ENCODE assay signal across 8 mouse cellular contexts in genomic region chr15:25844013-25844570, GRCm38 (mm10). TPM values are rescaled to one million over a fixed set of nuclear protein-coding genes. Genes with fewer than 3 reads are reported as not detected.
DNase-seq lines count a peak whose midpoint lies in the region; ATAC-seq and TF ChIP-seq lines count a peak whose summit lies in the region.

No protein-coding gene starts in this region.

- H3ac ChIP-seq in myocyte (ENCODE audit: control insufficient read depth, insufficient read length): peak overlapping the region; percentile 61

- peak overlapping the region; percentile 90 for H3K4me2 ChIP-seq in heart, embryonic 16.5 days (ENCODE audit: low read depth, low read length)
- H3K4me2 ChIP-seq in myocyte (ENCODE audit: low read depth): peak overlapping the region; percentile 85

- WGBS in heart, embryonic 16.5 days: 33% methylated on average over 11 of the region's 11 CpGs
- WGBS in embryonic facial prominence, embryonic 10.5 days: 10% methylated on average over 11 of the region's 11 CpGs
- WGBS in kidney, adult 2 months: 10% methylated on average over 11 of the region's 11 CpGs

- no peak overlapping the region for H3K27ac ChIP-seq in heart, embryonic 16.5 days (ENCODE audit: low read length)
- no peak overlapping the region for H3K27ac ChIP-seq in embryonic facial prominence, embryonic 10.5 days (replicated peaks)
- H3K27ac ChIP-seq in kidney, adult 2 months (ENCODE audit: insufficient read depth, low read depth, low read length): peak overlapping the region; percentile 92

- H3K36me3 ChIP-seq in heart, embryonic 16.5 days (ENCODE audit: control insufficient read depth, insufficient read depth): no peaks in the 10 kb centered on the region
- H3K36me3 ChIP-seq in embryonic facial prominence, embryonic 10.5 days (replicated peaks): no peaks in the 10 kb centered on the region
- H3K36me3 ChIP-seq in kidney, adult 2 months (ENCODE audit: control insufficient read depth, insufficient read depth, low read length): no peaks in the 10 kb centered on the region
- H3K36me3 ChIP-seq in myocyte (ENCODE audit: control insufficient read depth, insufficient read depth): no peaks in the 10 kb centered on the region

- intact Hi-C loops in heart, postnatal 10 days (cut with DNase I): no loop called here
- intact Hi-C loops in left cerebral cortex, postnatal 10 days (cut with DNase I): no loop called here

- no peak for TF ChIP-seq CTCF in kidney, adult 2 months (conservative IDR thresholded peaks at IDR 0.05; ENCODE audit: insufficient read depth, insufficient read length, low read depth, low read length)

- H3K9ac ChIP-seq in heart, embryonic 16.5 days (ENCODE audit: low read length): peak overlapping the region; percentile 87; the same call in 1 of the 2 replicates

- H3K4me1 ChIP-seq in heart, embryonic 16.5 days (ENCODE audit: control insufficient read depth, insufficient read depth, low read length): peaks cover 14% of the 10 kb centered on the region
- H3K4me1 ChIP-seq in embryonic facial prominence, embryonic 10.5 days: peaks cover 20% of the 10 kb centered on the region
- peaks cover 13% of the 10 kb centered on the region; the same call in 1 of the 2 replicates for H3K4me1 ChIP-seq in kidney, adult 2 months (ENCODE audit: control insufficient read depth, insufficient read depth, low read length)

- no peak for ATAC-seq in heart, embryonic 16.5 days (replicated peaks; ENCODE audit: extremely low read depth, insufficient read depth, low FRiP score)

- no peak for DNase-seq in heart, postnatal 10 days
- DNase-seq in embryonic facial prominence, embryonic 10.5 days (ENCODE audit: low spot score): no peak
- peak; percentile 45 for DNase-seq in kidney, adult 2 months
- no peak for DNase-seq in left cerebral cortex, postnatal 10 days (ENCODE audit: extremely low spot score in 1 of 2, low spot score in 2 of 2)
- DNase-seq in urinary bladder, adult 18-20 months (ENCODE audit: low spot score in 2 of 2): no peak
- DNase-seq in layer of hippocampus, adult 9-10 months (ENCODE audit: low spot score): no peak

- H3K79me2 ChIP-seq in myocyte (ENCODE audit: control insufficient read depth, insufficient read depth): peaks cover 47% of the 10 kb centered on the region

- no peaks in the 10 kb centered on the region for H3K27me3 ChIP-seq in heart, embryonic 16.5 days (ENCODE audit: control insufficient read depth, insufficient read depth, low read length)
- H3K27me3 ChIP-seq in embryonic facial prominence, embryonic 10.5 days (replicated peaks; ENCODE audit: low read depth, poor library complexity, severe bottlenecking): peaks cover 38% of the 10 kb centered on the region
- H3K27me3 ChIP-seq in kidney, adult 2 months (replicated peaks; ENCODE audit: control insufficient read depth, insufficient read depth, low read length): no peaks in the 10 kb centered on the region
- H3K27me3 ChIP-seq in myocyte (ENCODE audit: control insufficient read depth, insufficient read depth, insufficient read length): no peaks in the 10 kb centered on the region

- H3K4me3 ChIP-seq in heart, embryonic 16.5 days (ENCODE audit: low read length): peak overlapping the region; percentile 89
- peak overlapping the region; percentile 86 for H3K4me3 ChIP-seq in embryonic facial prominence, embryonic 10.5 days
- peak overlapping the region; percentile 64 for H3K4me3 ChIP-seq in kidney, adult 2 months (ENCODE audit: insufficient read depth, low read depth, low read length)
- H3K4me3 ChIP-seq in myocyte: peak overlapping the region; percentile 39

- no peak for TF ChIP-seq POLR2A in kidney, adult 2 months (IDR thresholded peaks at IDR 0.05; ENCODE audit: low read depth, low read length)
- no peak for TF ChIP-seq POLR2A in myocyte (IDR thresholded peaks at IDR 0.05; ENCODE audit: insufficient read length, low read depth)

- H3K9me3 ChIP-seq in heart, embryonic 16.5 days (replicated peaks; ENCODE audit: control insufficient read depth, low read length): no peaks in the 10 kb centered on the region
- no peaks in the 10 kb centered on the region for H3K9me3 ChIP-seq in embryonic facial prominence, embryonic 10.5 days

TF ChIP-seq in myocyte, 11 proteins besides CTCF, POLR2A, EP300 and RAD21:
- TF ChIP-seq TCF12 (IDR thresholded peaks at IDR 0.05; ENCODE audit: insufficient read depth, poor library complexity, severe bottlenecking): no peak
- no peak for TF ChIP-seq E2F4 (IDR thresholded peaks at IDR 0.05; ENCODE audit: insufficient read depth)
- no peak for TF ChIP-seq POLR2AphosphoS2 (IDR thresholded peaks at IDR 0.05; ENCODE audit: insufficient read length, low read depth)
- TF ChIP-seq REST (IDR thresholded peaks at IDR 0.05; ENCODE audit: insufficient read depth, insufficient read length): no peak
- no peak for TF ChIP-seq TCF3 (IDR thresholded peaks at IDR 0.05; ENCODE audit: insufficient read length, low read depth)
- TF ChIP-seq MAX (IDR thresholded peaks at IDR 0.05; ENCODE audit: low read depth): no peak
- TF ChIP-seq MYOG (IDR thresholded peaks at IDR 0.05; ENCODE audit: control insufficient read depth in 1 of 3, insufficient read depth in 1 of 3, insufficient read length in 2 of 3, low read depth in 2 of 3): no peak
TF ChIP-seq in myocyte: peak in this region for 0.

RNA-seq across cellular contexts. Expression of gene Retreg1, which starts 1.1 kb away (rescaled TPM):
- 91.0 and 97.5 TPM in 2 replicates for polyA plus RNA-seq in heart, embryonic 16.5 days (2015; fragmentation: Nextera tagmentation; extraction: Ambion mirVana)
- 100 to 1,000 TPM; 151 to 159 TPM for total RNA-seq in heart, postnatal 10 days (2021)
- 2.2 and 2.5 TPM in 2 replicates for polyA plus RNA-seq in embryonic facial prominence, embryonic 10.5 days (2016; fragmentation: Nextera tagmentation; extraction: Ambion mirVana)
- polyA plus RNA-seq in kidney, adult 2 months (2012; rRNA removed): 32.1 and 36.0 TPM in 2 replicates
- polyA plus RNA-seq in myocyte (2012; fragmentation: generic; extraction: Trizol): 32.8 TPM
- 10 to 100 TPM; 42.1 to 44.2 TPM for total RNA-seq in left cerebral cortex, postnatal 10 days (2021)

Comparison
In these comparisons a context has a peak if more than half of its experiments do, and no peak if none do; other contexts are left out.
1. H3K4me3 ChIP-seq: peak in every context shown above with its lines; median percentile 89 in heart, embryonic 16.5 days; 86 in embryonic facial prominence, embryonic 10.5 days; 64 in kidney, adult 2 months; 39 in myocyte.